Mouse (Mus musculus): Measurements from ENCODE around the gene 4921539E11Rik. TPM values are rescaled to one million over a fixed set of nuclear protein-coding genes. Genes with fewer than 3 reads are reported as not detected.

4921539E11Rik gene
- polyA plus RNA-seq, 1 experiment from 2014 or later: not detected

GRCm38 (mm10) chr4:103313587-103314525 lies 23.2 kb upstream of the 4921539E11Rik start, which contains the start of gene Oma1:
Gene Oma1 (plus strand): TSS chr4:103313812.
- peak within 1 kb of the TSS; percentile 94 for H3K9ac ChIP-seq (ENCODE audit: low read length)

GRCm38 (mm10) chr4:103303851-103304250 lies 13.2 kb upstream of the 4921539E11Rik start:
- Histone ChIP-seq H3K4me1 (ENCODE audit: control insufficient read depth, insufficient read depth, low read length) (no peaks in the 10 kb centered on the region), H3K9me3 (replicated peaks; ENCODE audit: control insufficient read depth, low read length) (no peaks in the 10 kb centered on the region), H3K4me2 (ENCODE audit: low read depth, low read length) (no peak overlapping the region), H3K9ac (ENCODE audit: low read length) (no peak overlapping the region), H3K27me3 (ENCODE audit: control insufficient read depth, insufficient read depth, low read length) (no peaks in the 10 kb centered on the region), H3K4me3 (replicated peaks; ENCODE audit: low read length) (no peak overlapping the region), H3K27ac (ENCODE audit: low read length) (no peak overlapping the region), H3K36me3 (ENCODE audit: control insufficient read depth, insufficient read depth, low read length) (no peaks in the 10 kb centered on the region)
- no peak for ATAC-seq (ENCODE audit: insufficient read depth, low FRiP score)
- 80% methylated on average over 1 of the region's 1 CpGs for WGBS

More at GRCm38 (mm10) chr4:103313587-103314525, 23.2 kb upstream of the 4921539E11Rik start, which contains the start of gene Oma1:
- ATAC-seq (ENCODE audit: insufficient read depth, low FRiP score): peak; percentile 100
- peak within 1 kb of the TSS; percentile 72 for H3K4me3 ChIP-seq (replicated peaks; ENCODE audit: low read length)
- H3K9me3 ChIP-seq (replicated peaks; ENCODE audit: control insufficient read depth, low read length): no peaks in the 10 kb centered on the region
- WGBS: under 1% methylated on average over 61 of the region's 61 CpGs
- peaks cover 4% of the 10 kb centered on the region; the same call in 1 of the 2 replicates for H3K4me1 ChIP-seq (ENCODE audit: control insufficient read depth, insufficient read depth, low read length)
- H3K27me3 ChIP-seq (ENCODE audit: control insufficient read depth, insufficient read depth, low read length): no peaks in the 10 kb centered on the region
- peak within 1 kb of the TSS; percentile 97 for H3K27ac ChIP-seq (ENCODE audit: low read length)
- peak within 1 kb of the TSS; percentile 60 for H3K4me2 ChIP-seq (ENCODE audit: low read depth, low read length)
- H3K36me3 ChIP-seq (ENCODE audit: control insufficient read depth, insufficient read depth, low read length): no peaks in the 10 kb centered on the region

GRCm38 (mm10) chr4:103299342-103299741 lies 8.7 kb upstream of the 4921539E11Rik start:
- Histone ChIP-seq H3K27ac (ENCODE audit: low read length) (no peak overlapping the region), H3K36me3 (ENCODE audit: control insufficient read depth, insufficient read depth, low read length) (no peaks in the 10 kb centered on the region), H3K9ac (ENCODE audit: low read length) (no peak overlapping the region), H3K4me3 (replicated peaks; ENCODE audit: low read length) (no peak overlapping the region), H3K9me3 (replicated peaks; ENCODE audit: control insufficient read depth, low read length) (no peaks in the 10 kb centered on the region), H3K4me1 (ENCODE audit: control insufficient read depth, insufficient read depth, low read length) (no peaks in the 10 kb centered on the region), H3K27me3 (ENCODE audit: control insufficient read depth, insufficient read depth, low read length) (no peaks in the 10 kb centered on the region), H3K4me2 (ENCODE audit: low read depth, low read length) (peak overlapping the region; percentile 17; the same call in 1 of the 2 replicates)
- 56% methylated on average over 10 of the region's 10 CpGs for WGBS
- ATAC-seq (ENCODE audit: insufficient read depth, low FRiP score): no peak

GRCm38 (mm10) chr4:103288342-103288741 lies 2.3 kb downstream of the 4921539E11Rik start:
- ATAC-seq (ENCODE audit: insufficient read depth, low FRiP score): no peak
- WGBS: 78% methylated on average over 7 of the region's 7 CpGs
- Histone ChIP-seq H3K27ac (ENCODE audit: low read length) (no peak overlapping the region), H3K36me3 (ENCODE audit: control insufficient read depth, insufficient read depth, low read length) (no peaks in the 10 kb centered on the region), H3K9ac (ENCODE audit: low read length) (no peak overlapping the region), H3K4me2 (ENCODE audit: low read depth, low read length) (no peak overlapping the region), H3K4me3 (replicated peaks; ENCODE audit: low read length) (no peak overlapping the region), H3K27me3 (ENCODE audit: control insufficient read depth, insufficient read depth, low read length) (no peaks in the 10 kb centered on the region), H3K4me1 (ENCODE audit: control insufficient read depth, insufficient read depth, low read length) (no peaks in the 10 kb centered on the region), H3K9me3 (replicated peaks; ENCODE audit: control insufficient read depth, low read length) (no peaks in the 10 kb centered on the region)

GRCm38 (mm10) chr4:103273021-103273420 lies 17.6 kb downstream of the 4921539E11Rik start:
- no peaks in the 10 kb centered on the region for H3K4me1 ChIP-seq (ENCODE audit: control insufficient read depth, insufficient read depth, low read length)
- H3K9ac ChIP-seq (ENCODE audit: low read length): no peak overlapping the region
- H3K27ac ChIP-seq (ENCODE audit: low read length): no peak overlapping the region
- ATAC-seq (ENCODE audit: insufficient read depth, low FRiP score): no peak
- H3K9me3 ChIP-seq (replicated peaks; ENCODE audit: control insufficient read depth, low read length): no peaks in the 10 kb centered on the region
- H3K36me3 ChIP-seq (ENCODE audit: control insufficient read depth, insufficient read depth, low read length): no peaks in the 10 kb centered on the region
- H3K4me3 ChIP-seq (replicated peaks; ENCODE audit: low read length): no peak overlapping the region
- no peaks in the 10 kb centered on the region for H3K27me3 ChIP-seq (ENCODE audit: control insufficient read depth, insufficient read depth, low read length)
- no peak overlapping the region for H3K4me2 ChIP-seq (ENCODE audit: low read depth, low read length)
- 64% methylated on average over 6 of the region's 8 CpGs for WGBS

GRCm38 (mm10) chr4:103269336-103269735 lies 21.3 kb downstream of the 4921539E11Rik start:
- no peak for ATAC-seq (ENCODE audit: insufficient read depth, low FRiP score)
- 85% methylated on average over 4 of the region's 4 CpGs for WGBS

GRCm38 (mm10) chr4:103265166-103265565 lies 25.5 kb downstream of the 4921539E11Rik start:
- H3K4me1 ChIP-seq (ENCODE audit: control insufficient read depth, insufficient read depth, low read length): 0 out of 2 replicates have a peak, but pooled peaks cover 6% of the 10 kb centered on the region
- H3K27me3 ChIP-seq (ENCODE audit: control insufficient read depth, insufficient read depth, low read length): no peaks in the 10 kb centered on the region
- peak; percentile 37; the same call in 1 of the 2 replicates for ATAC-seq (ENCODE audit: insufficient read depth, low FRiP score)
- WGBS: 40% methylated on average over 2 of the region's 2 CpGs
- H3K4me2 ChIP-seq (ENCODE audit: low read depth, low read length): no peak overlapping the region
- H3K36me3 ChIP-seq (ENCODE audit: control insufficient read depth, insufficient read depth, low read length): no peaks in the 10 kb centered on the region
- no peaks in the 10 kb centered on the region for H3K9me3 ChIP-seq (replicated peaks; ENCODE audit: control insufficient read depth, low read length)
- H3K9ac ChIP-seq (ENCODE audit: low read length): no peak overlapping the region
- H3K4me3 ChIP-seq (replicated peaks; ENCODE audit: low read length): no peak overlapping the region
- H3K27ac ChIP-seq (ENCODE audit: low read length): no peak overlapping the region

More at GRCm38 (mm10) chr4:103269336-103269735, 21.3 kb downstream of the 4921539E11Rik start:
- Histone ChIP-seq H3K27ac (ENCODE audit: low read length) (no peak overlapping the region), H3K4me3 (replicated peaks; ENCODE audit: low read length) (no peak overlapping the region), H3K9me3 (replicated peaks; ENCODE audit: control insufficient read depth, low read length) (no peaks in the 10 kb centered on the region), H3K4me1 (ENCODE audit: control insufficient read depth, insufficient read depth, low read length) (no peaks in the 10 kb centered on the region), H3K36me3 (ENCODE audit: control insufficient read depth, insufficient read depth, low read length) (no peaks in the 10 kb centered on the region), H3K9ac (ENCODE audit: low read length) (no peak overlapping the region), H3K4me2 (ENCODE audit: low read depth, low read length) (no peak overlapping the region), H3K27me3 (ENCODE audit: control insufficient read depth, insufficient read depth, low read length) (no peaks in the 10 kb centered on the region)

GRCm38 (mm10) chr4:103263812-103264396 lies 26.8 kb downstream of the 4921539E11Rik start:
- 12% methylated on average over 8 of the region's 8 CpGs for WGBS
- Histone ChIP-seq H3K36me3 (ENCODE audit: control insufficient read depth, insufficient read depth, low read length) (no peaks in the 10 kb centered on the region), H3K9me3 (replicated peaks; ENCODE audit: control insufficient read depth, low read length) (no peaks in the 10 kb centered on the region), H3K27me3 (ENCODE audit: control insufficient read depth, insufficient read depth, low read length) (no peaks in the 10 kb centered on the region), H3K4me3 (replicated peaks; ENCODE audit: low read length) (no peak overlapping the region), H3K9ac (ENCODE audit: low read length) (no peak overlapping the region), H3K4me1 (ENCODE audit: control insufficient read depth, insufficient read depth, low read length) (0 out of 2 replicates have a peak, but pooled peaks cover 6% of the 10 kb centered on the region), H3K4me2 (ENCODE audit: low read depth, low read length) (no peak overlapping the region), H3K27ac (ENCODE audit: low read length) (no peak overlapping the region)
- ATAC-seq (ENCODE audit: insufficient read depth, low FRiP score): peak; percentile 62; the same call in 1 of the 2 replicates

- 0 out of 2 replicates have a peak, but pooled peaks have one; percentile 5 for ATAC-seq (ENCODE audit: insufficient read depth, low FRiP score)
- Histone ChIP-seq H3K4me1 (ENCODE audit: control insufficient read depth, insufficient read depth, low read length) (0 out of 2 replicates have a peak, but pooled peaks cover 6% of the 10 kb centered on the region), H3K4me2 (ENCODE audit: low read depth, low read length) (no peak overlapping the region), H3K9me3 (replicated peaks; ENCODE audit: control insufficient read depth, low read length) (no peaks in the 10 kb centered on the region), H3K36me3 (ENCODE audit: control insufficient read depth, insufficient read depth, low read length) (no peaks in the 10 kb centered on the region), H3K9ac (ENCODE audit: low read length) (no peak overlapping the region), H3K27ac (ENCODE audit: low read length) (no peak overlapping the region), H3K27me3 (ENCODE audit: control insufficient read depth, insufficient read depth, low read length) (no peaks in the 10 kb centered on the region), H3K4me3 (replicated peaks; ENCODE audit: low read length) (no peak overlapping the region)
- 26% methylated on average over 5 of the region's 5 CpGs for WGBS
Measured at GRCm38 (mm10) chr4:103263378-103263777, 27.3 kb downstream of the 4921539E11Rik start.

Measured in stomach, embryonic 16.5 days (tissue).